Mouse (Mus musculus) Patski (cell line): Measurements from ENCODE around the gene Atg4b. TPM values are rescaled to one million over a fixed set of nuclear protein-coding genes. Genes with fewer than 3 reads are reported as not detected.
A peak's percentile ranks its signal among the peaks of the same experiment; 100 is the strongest.

Source experiments
- ATAC-seq: fragments of 100-300 bp; one replicate; pipeline ENCODE4 v1.8.0; 2021
- CTCF ChIA-PET: fragments of 350-600 bp; sonication (Branson Sonifier 250); formaldehyde crosslinking; loops from one replicate; lab custom pipeline; 2022; ENCODE audit warnings: inconsistent platforms; lab: Charles Lee
- POLR2A ChIA-PET: fragments of 350-600 bp; sonication (Branson Sonifier 250); formaldehyde crosslinking; loops from one replicate; lab custom pipeline; 2022; ENCODE audit warnings: antibody characterized with exemption, inconsistent platforms; lab: Charles Lee
- DNase-seq: peaks from one replicate; pipeline ENCODE4 v3.0.0-alpha.2; 2011; ENCODE audit warnings: low read depth, low spot score
- H3K27me3 ChIP-seq: fragments of 371-371 bp; one replicate; pipeline ENCODE4 v1.5.1; 2021
- CTCF ChIP-seq: fragments of 100-300 bp; IDR thresholded peaks from one replicate; pipeline ENCODE4 v1.5.1; 2021
- in situ Hi-C: fragments of 300-500 bp; cut with MboI; formaldehyde crosslinking; loops from 3 replicates; pipeline ENCODE4 v1.11.1; 2018; ENCODE audit warnings: low pct_unique_long_range_greater_than_20kb, mixed read lengths
- polyA plus RNA-seq: library from polyadenylated mRNA; unstranded; gene quantifications from one replicate; pipeline ENCODE4 v1.2.3, GENCODE M21; 2021

Atg4b gene
- polyA plus RNA-seq, 1 experiment from 2014 or later: 74.5 TPM

GRCm38 (mm10) chr1:93731103-93731502 is 20.2 kb upstream of the Atg4b start:
- no peak for DNase-seq
- TF ChIP-seq CTCF: no peak
- CTCF ChIA-PET: interaction anchor here (1.0 kb wide), 1 partner anchor 13 kb away, joined by 3 read pairs; no protein-coding TSS in a partner anchor
- H3K27me3 ChIP-seq: no peaks in the 10 kb centered on the region
- in situ Hi-C loops: loop anchor here (10.0 kb wide), 1 partner anchor 216 kb away; the partner anchor contains the start of gene Farp2
- POLR2A ChIA-PET: no interaction called here
- no peak for ATAC-seq

GRCm38 (mm10) chr1:93731880-93732281 is 19.4 kb upstream of the Atg4b start:
- no peak for ATAC-seq
- POLR2A ChIA-PET: no interaction called here

GRCm38 (mm10) chr1:93735859-93736258 is 15.4 kb upstream of the Atg4b start:
- H3K27me3 ChIP-seq: no peaks in the 10 kb centered on the region
- ChIA-PET CTCF (no interaction called here), POLR2A (no interaction called here)
- DNase-seq (no peak), ATAC-seq (no peak)
- TF ChIP-seq CTCF: no peak
- in situ Hi-C loops: loop anchor here (10.0 kb wide), 1 partner anchor 221 kb away; the partner anchor contains the start of gene Farp2

More at GRCm38 (mm10) chr1:93731880-93732281, 19.4 kb upstream of the Atg4b start:
- in situ Hi-C loops: loop anchor here (10.0 kb wide), 1 partner anchor 217 kb away; the partner anchor contains the start of gene Farp2
- no peak for DNase-seq
- CTCF ChIA-PET: interaction anchor here (1.0 kb wide), 1 partner anchor 14 kb away, joined by 3 read pairs; no protein-coding TSS in a partner anchor
- TF ChIP-seq CTCF: no peak
- no peaks in the 10 kb centered on the region for H3K27me3 ChIP-seq

GRCm38 (mm10) chr1:93737711-93738110 is 13.6 kb upstream of the Atg4b start:
- ATAC-seq: no peak
- H3K27me3 ChIP-seq: no peaks in the 10 kb centered on the region
- no peak for DNase-seq
- in situ Hi-C loops: loop anchor here (10.0 kb wide), 1 partner anchor 223 kb away; the partner anchor contains the start of gene Farp2
- ChIA-PET POLR2A (interaction anchor here (0.6 kb wide), 1 partner anchor 51 kb away, joined by 3 read pairs; no protein-coding TSS in a partner anchor), CTCF (no interaction called here)
- TF ChIP-seq CTCF: no peak

GRCm38 (mm10) chr1:93740671-93741070 is 10.6 kb upstream of the Atg4b start:
- DNase-seq (no peak), ATAC-seq (no peak)
- in situ Hi-C loops: no loop called here
- CTCF ChIA-PET: interaction anchor here (1.1 kb wide), 1 partner anchor 12 kb away, joined by 3 read pairs; no protein-coding TSS in a partner anchor
- POLR2A ChIA-PET: interaction anchor here (0.6 kb wide), 1 partner anchor 12 kb away, joined by 3 read pairs; no protein-coding TSS in a partner anchor
- H3K27me3 ChIP-seq: no peaks in the 10 kb centered on the region
- TF ChIP-seq CTCF: no peak

- TF ChIP-seq CTCF: no peak
- ATAC-seq (no peak), DNase-seq (no peak)
- POLR2A ChIA-PET: no interaction called here
- in situ Hi-C loops: no loop called here
- CTCF ChIA-PET: no interaction called here
- no peaks in the 10 kb centered on the region for H3K27me3 ChIP-seq
These were observed 9.3 kb upstream of the Atg4b start for GRCm38 (mm10) chr1:93741987-93742386.

- CTCF ChIA-PET: no interaction called here
These were observed 8.4 kb upstream of the Atg4b start for GRCm38 (mm10) chr1:93742910-93743309.

GRCm38 (mm10) chr1:93746179-93746578 is 5.1 kb upstream of the Atg4b start:
- no peak for TF ChIP-seq CTCF
- in situ Hi-C loops: no loop called here
- no peak for ATAC-seq
- POLR2A ChIA-PET: interaction anchor here (0.6 kb wide), 1 partner anchor 126 kb away, joined by 3 read pairs; no protein-coding TSS in a partner anchor
- H3K27me3 ChIP-seq: no peaks in the 10 kb centered on the region
- DNase-seq: no peak
- CTCF ChIA-PET: no interaction called here

More at GRCm38 (mm10) chr1:93742910-93743309, 8.4 kb upstream of the Atg4b start:
- POLR2A ChIA-PET: no interaction called here
- in situ Hi-C loops: no loop called here
- H3K27me3 ChIP-seq: no peaks in the 10 kb centered on the region
- DNase-seq (no peak), ATAC-seq (no peak)
- TF ChIP-seq CTCF: no peak

- no peaks in the 10 kb centered on the region for H3K27me3 ChIP-seq
- no peak for DNase-seq
- no peak for TF ChIP-seq CTCF
- POLR2A ChIA-PET: no interaction called here
- CTCF ChIA-PET: no interaction called here
- in situ Hi-C loops: no loop called here
- ATAC-seq: no peak
These were observed 2.8 kb upstream of the Atg4b start for GRCm38 (mm10) chr1:93748539-93748938.

- no peak for TF ChIP-seq CTCF
- in situ Hi-C loops: no loop called here
- ChIA-PET CTCF (interaction anchor here (1.3 kb wide), 1 partner anchor 85 kb away, joined by 3 read pairs; no protein-coding TSS in a partner anchor), POLR2A (interaction anchor here (0.7 to 1.0 kb wide), 2 partner anchors 48 to 85 kb away, joined by 4 read pairs; partner anchors contain the start of gene Dtymk)
- DNase-seq (no peak), ATAC-seq (peak; percentile 46)
- no peaks in the 10 kb centered on the region for H3K27me3 ChIP-seq
These were observed 2.7 kb downstream of the Atg4b start for GRCm38 (mm10) chr1:93753911-93754572.
